Mouse (Mus musculus): ENCODE results near the gene Cdc42bpg. TPM values are rescaled to one million over a fixed set of nuclear protein-coding genes. Genes with fewer than 3 reads are reported as not detected.

Gene Cdc42bpg
- polyA plus RNA-seq, 1 experiment from 2014 or later = 1.8 TPM

GRCm38 (mm10) chr19:6291117-6291781 is 15.0 kb upstream of the Cdc42bpg start:
- Histone ChIP-seq H3K9me3 (ENCODE audit: control insufficient read depth) (no peaks in the 10 kb centered on the region), H3K4me2 (replicated peaks; ENCODE audit: low read depth) (peak overlapping the region; percentile 27; the same call in 1 of the 2 replicates), H3K4me3 (ENCODE audit: low read depth, low read length) (no peak overlapping the region), H3K36me3 (ENCODE audit: control insufficient read depth, insufficient read depth) (peaks cover 45% of the 10 kb centered on the region), H3K4me1 (replicated peaks; ENCODE audit: control insufficient read depth, insufficient read depth, low read length) (peaks cover 9% of the 10 kb centered on the region), H3K27me3 (replicated peaks; ENCODE audit: control insufficient read depth, insufficient read depth, low read length) (no peaks in the 10 kb centered on the region), H3K9ac (ENCODE audit: low read depth, low read length) (peak overlapping the region; percentile 48), H3K27ac (ENCODE audit: low read depth, low read length) (peak overlapping the region; percentile 96)
- ATAC-seq = peak; percentile 93
- TF ChIP-seq CTCF (IDR thresholded peaks at IDR 0.05; ENCODE audit: low read depth) = peak; percentile 26; the same call in 1 of the 2 replicates
- 33% methylated on average over 10 of the region's 10 CpGs for WGBS

- no peak; the same call in 1 of the 2 replicates for TF ChIP-seq CTCF (IDR thresholded peaks at IDR 0.05; ENCODE audit: low read depth)
- H3K9me3 ChIP-seq (ENCODE audit: control insufficient read depth) = no peaks in the 10 kb centered on the region
- no peaks in the 10 kb centered on the region for H3K27me3 ChIP-seq (replicated peaks; ENCODE audit: control insufficient read depth, insufficient read depth, low read length)
- 76% methylated on average over 5 of the region's 5 CpGs for WGBS
- peaks cover 50% of the 10 kb centered on the region for H3K36me3 ChIP-seq (ENCODE audit: control insufficient read depth, insufficient read depth)
- 0 out of 2 replicates have a peak overlapping the region, but pooled peaks have one; percentile 9 for H3K4me2 ChIP-seq (replicated peaks; ENCODE audit: low read depth)
- H3K9ac ChIP-seq (ENCODE audit: low read depth, low read length) = 0 out of 2 replicates have a peak overlapping the region, but pooled peaks have one; percentile 37
- no peak overlapping the region for H3K4me3 ChIP-seq (ENCODE audit: low read depth, low read length)
- ATAC-seq = no peak
- peaks cover 5% of the 10 kb centered on the region for H3K4me1 ChIP-seq (replicated peaks; ENCODE audit: control insufficient read depth, insufficient read depth, low read length)
- peak overlapping the region; percentile 96 for H3K27ac ChIP-seq (ENCODE audit: low read depth, low read length)
Observed at GRCm38 (mm10) chr19:6292262-6292661, 14.0 kb upstream of the Cdc42bpg start.

GRCm38 (mm10) chr19:6294301-6294700 is 12.0 kb upstream of the Cdc42bpg start:
- Histone ChIP-seq H3K9ac (ENCODE audit: low read depth, low read length) (no peak overlapping the region), H3K9me3 (ENCODE audit: control insufficient read depth) (no peaks in the 10 kb centered on the region), H3K36me3 (ENCODE audit: control insufficient read depth, insufficient read depth) (peaks cover 66% of the 10 kb centered on the region), H3K4me3 (ENCODE audit: low read depth, low read length) (no peak overlapping the region), H3K4me2 (replicated peaks; ENCODE audit: low read depth) (no peak overlapping the region), H3K27me3 (replicated peaks; ENCODE audit: control insufficient read depth, insufficient read depth, low read length) (no peaks in the 10 kb centered on the region), H3K4me1 (replicated peaks; ENCODE audit: control insufficient read depth, insufficient read depth, low read length) (peaks cover 5% of the 10 kb centered on the region), H3K27ac (ENCODE audit: low read depth, low read length) (peak overlapping the region; percentile 16)
- no peak for TF ChIP-seq CTCF (IDR thresholded peaks at IDR 0.05; ENCODE audit: low read depth)
- no peak for ATAC-seq
- WGBS = 89% methylated on average over 17 of the region's 17 CpGs

GRCm38 (mm10) chr19:6296551-6297210 is 9.6 kb upstream of the Cdc42bpg start:
- TF ChIP-seq CTCF (IDR thresholded peaks at IDR 0.05; ENCODE audit: low read depth) = no peak
- no peak for ATAC-seq
- H3K36me3 ChIP-seq (ENCODE audit: control insufficient read depth, insufficient read depth) = peaks cover 69% of the 10 kb centered on the region
- H3K4me1 ChIP-seq (replicated peaks; ENCODE audit: control insufficient read depth, insufficient read depth, low read length) = no peaks in the 10 kb centered on the region; the same call in none of the 2 replicates
- H3K9me3 ChIP-seq (ENCODE audit: control insufficient read depth) = no peaks in the 10 kb centered on the region
- 83% methylated on average over 5 of the region's 5 CpGs for WGBS
- H3K4me3 ChIP-seq (ENCODE audit: low read depth, low read length) = no peak overlapping the region
- no peak overlapping the region for H3K4me2 ChIP-seq (replicated peaks; ENCODE audit: low read depth)
- H3K27me3 ChIP-seq (replicated peaks; ENCODE audit: control insufficient read depth, insufficient read depth, low read length) = no peaks in the 10 kb centered on the region
- no peak overlapping the region for H3K9ac ChIP-seq (ENCODE audit: low read depth, low read length)
- H3K27ac ChIP-seq (ENCODE audit: low read depth, low read length) = peak overlapping the region; percentile 46

- Histone ChIP-seq H3K27ac (ENCODE audit: low read depth, low read length) (peak overlapping the region; percentile 46), H3K36me3 (ENCODE audit: control insufficient read depth, insufficient read depth) (peaks cover 65% of the 10 kb centered on the region), H3K4me1 (replicated peaks; ENCODE audit: control insufficient read depth, insufficient read depth, low read length) (no peaks in the 10 kb centered on the region; the same call in 1 of the 2 replicates), H3K27me3 (replicated peaks; ENCODE audit: control insufficient read depth, insufficient read depth, low read length) (no peaks in the 10 kb centered on the region), H3K4me3 (ENCODE audit: low read depth, low read length) (no peak overlapping the region), H3K9me3 (ENCODE audit: control insufficient read depth) (no peaks in the 10 kb centered on the region), H3K9ac (ENCODE audit: low read depth, low read length) (no peak overlapping the region), H3K4me2 (replicated peaks; ENCODE audit: low read depth) (no peak overlapping the region)
- ATAC-seq = peak; percentile 55
- no peak for TF ChIP-seq CTCF (IDR thresholded peaks at IDR 0.05; ENCODE audit: low read depth)
- WGBS = 73% methylated on average over 9 of the region's 9 CpGs
Observed at GRCm38 (mm10) chr19:6297641-6298040, 8.6 kb upstream of the Cdc42bpg start.

GRCm38 (mm10) chr19:6299003-6299402 is 7.3 kb upstream of the Cdc42bpg start:
- Histone ChIP-seq H3K27ac (ENCODE audit: low read depth, low read length) (peak overlapping the region; percentile 46), H3K9me3 (ENCODE audit: control insufficient read depth) (no peaks in the 10 kb centered on the region), H3K4me2 (replicated peaks; ENCODE audit: low read depth) (no peak overlapping the region), H3K36me3 (ENCODE audit: control insufficient read depth, insufficient read depth) (peaks cover 60% of the 10 kb centered on the region), H3K9ac (ENCODE audit: low read depth, low read length) (no peak overlapping the region), H3K4me3 (ENCODE audit: low read depth, low read length) (no peak overlapping the region), H3K27me3 (replicated peaks; ENCODE audit: control insufficient read depth, insufficient read depth, low read length) (no peaks in the 10 kb centered on the region), H3K4me1 (replicated peaks; ENCODE audit: control insufficient read depth, insufficient read depth, low read length) (no peaks in the 10 kb centered on the region; the same call in 1 of the 2 replicates)
- ATAC-seq = no peak
- 72% methylated on average over 4 of the region's 4 CpGs for WGBS
- TF ChIP-seq CTCF (IDR thresholded peaks at IDR 0.05; ENCODE audit: low read depth) = no peak

Measured in intestine, postnatal 0 days (tissue).